Mouse (Mus musculus) intestine, postnatal 0 days (tissue): ENCODE data around the gene Pou2f3. TPM values are rescaled to one million over a fixed set of nuclear protein-coding genes. Genes with fewer than 3 reads are reported as not detected.

Experiments used
- ATAC-seq: fragments of 200-750 bp; cut with Nextera tagmentation; 2 replicates; pipeline ENCODE4 v1.8.0; 2017; ENCODE audit warnings: mild to moderate bottlenecking, moderate TSS enrichment, moderate library complexity
- H3K27ac ChIP-seq: fragments of 300-500 bp; sonication (generic); 2 replicates; pipeline ENCODE4 v1.5.1; 2014; ENCODE audit warnings: mild to moderate bottlenecking, low read depth, low read length, moderate library complexity
- H3K27me3 ChIP-seq: fragments of 300-500 bp; sonication (generic); replicated peaks from 2 replicates; pipeline ENCODE4 v1.6.1; 2014; ENCODE audit warnings: low read length, mixed read lengths; ENCODE audit not compliant: control insufficient read depth, insufficient read depth
- H3K36me3 ChIP-seq: fragments of 300-500 bp; sonication (generic); 2 replicates; pipeline ENCODE4 v1.6.1; 2014; ENCODE audit warnings: mild to moderate bottlenecking, moderate library complexity; ENCODE audit not compliant: control insufficient read depth, insufficient read depth
- H3K4me1 ChIP-seq: fragments of 300-500 bp; sonication (generic); replicated peaks from 2 replicates; pipeline ENCODE4 v1.6.1; 2014; ENCODE audit warnings: antibody characterized with exemption, low read length, mixed read lengths; ENCODE audit not compliant: control insufficient read depth, insufficient read depth
- H3K4me2 ChIP-seq: fragments of 300-500 bp; sonication (generic); replicated peaks from 2 replicates; pipeline ENCODE4 v1.6.1; 2014; ENCODE audit warnings: low read depth, mild to moderate bottlenecking, moderate library complexity
- H3K4me3 ChIP-seq: fragments of 300-500 bp; sonication (generic); 2 replicates; pipeline ENCODE4 v1.5.1; 2014; ENCODE audit warnings: low read depth, low read length
- H3K9ac ChIP-seq: fragments of 300-500 bp; sonication (generic); 2 replicates; pipeline ENCODE4 v1.6.1; 2014; ENCODE audit warnings: mild to moderate bottlenecking, low read depth, low read length
- H3K9me3 ChIP-seq: fragments of 300-500 bp; sonication (generic); 2 replicates; pipeline ENCODE4 v1.6.1; 2016; ENCODE audit warnings: mixed run types; ENCODE audit not compliant: control insufficient read depth
- CTCF ChIP-seq: sonication (generic); IDR thresholded peaks from 2 replicates; pipeline ENCODE4 v1.5.1; 2016; ENCODE audit warnings: low read depth, mild to moderate bottlenecking, control low read depth, antibody characterized with exemption, moderate library complexity
- WGBS: fragments of 180-500 bp; shearing (Covaris S2); extraction: QIAGEN DNeasy Blood & Tissue Kit; methylation state at CpG from one replicate; pipeline ENCODE4 v1.1.7; 2014; 5-methylcytosine and 5-hydroxymethylcytosine counted together
- polyA plus RNA-seq: library from polyadenylated mRNA; unstranded; fragments of >200 nt; fragmentation: Nextera tagmentation; extraction: Ambion mirVana; gene quantifications from 2 replicates; pipeline ENCODE4 v1.2.1, GENCODE M21; 2015

Pou2f3 gene
- polyA plus RNA-seq, 1 experiment from 2014 or later, result 0.18 TPM

DNA sequence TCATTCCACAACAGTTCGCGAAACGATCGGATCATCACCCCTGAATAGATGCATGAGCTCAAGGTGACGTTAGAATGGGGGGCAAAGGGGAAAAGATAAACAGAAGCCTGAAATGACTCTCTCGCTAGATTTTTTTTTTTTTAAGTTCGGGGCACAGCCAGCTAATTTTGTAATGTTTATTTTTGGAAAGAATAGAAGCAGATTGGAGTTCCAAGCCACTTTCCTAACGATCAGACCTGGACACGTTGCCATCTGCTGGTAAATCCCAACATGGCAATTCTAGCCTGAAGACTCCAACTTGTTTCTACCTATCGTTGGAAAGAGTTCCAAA is 103.0 kb downstream of the Pou2f3 start, which contains the start of gene Arhgef12:
Gene Arhgef12, minus strand, starts transcription at position 53 of the 331 bp plus-strand sequence.
- no peaks in the 10 kb centered on the region for H3K27me3 ChIP-seq
- 17% methylated on average over 10 of the region's 10 CpGs for WGBS
- ATAC-seq, result no peak
- H3K36me3 ChIP-seq, result peaks cover 5% of the 10 kb centered on the region; the same call in 1 of the 2 replicates
- peak within 1 kb of the TSS; percentile 89 for H3K9ac ChIP-seq
- H3K4me1 ChIP-seq, result no peaks in the 10 kb centered on the region
- H3K4me3 ChIP-seq, result peak within 1 kb of the TSS; percentile 80
- peak within 1 kb of the TSS; percentile 92 for H3K27ac ChIP-seq
- no peaks in the 10 kb centered on the region for H3K9me3 ChIP-seq
- peak within 1 kb of the TSS; percentile 78 for H3K4me2 ChIP-seq
- peak; percentile 76 for TF ChIP-seq CTCF

DNA sequence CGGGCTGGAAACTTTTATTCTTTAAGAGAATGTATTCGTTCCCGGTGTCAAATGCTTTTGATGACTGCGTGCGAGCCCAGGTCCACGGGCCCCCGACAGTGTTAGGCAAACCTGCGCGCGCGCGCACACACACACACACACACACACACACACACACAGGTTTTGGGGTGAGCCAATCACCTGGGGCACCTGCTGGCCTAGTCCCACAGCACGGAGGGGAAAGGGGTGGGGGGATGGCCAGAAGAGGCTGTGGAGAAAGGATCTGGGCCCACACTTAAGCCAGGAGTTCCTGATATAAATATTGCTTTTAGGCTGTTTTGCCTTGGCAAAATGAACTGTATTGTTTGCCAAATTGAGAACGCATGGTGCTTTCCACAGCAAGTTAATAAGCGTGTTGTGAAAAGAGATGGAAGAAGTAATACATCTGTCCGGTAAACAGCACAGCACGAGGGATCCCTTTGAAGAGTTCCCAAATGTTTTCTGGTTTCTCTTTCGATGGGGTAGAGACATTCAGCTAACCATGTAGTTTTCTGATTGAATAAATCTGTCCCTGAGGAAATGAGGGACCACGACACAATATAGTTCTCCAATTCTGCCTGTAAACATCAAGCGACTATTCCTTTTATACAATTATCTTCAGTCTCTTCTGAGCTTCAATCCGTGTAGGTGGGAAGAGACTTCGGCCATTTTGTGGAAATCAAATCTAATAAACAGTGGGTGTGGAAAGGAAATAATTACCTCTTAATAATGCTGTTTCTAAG is 103.6 kb downstream of the Pou2f3 start:
- Histone ChIP-seq H3K36me3 (peaks cover 5% of the 10 kb centered on the region; the same call in 1 of the 2 replicates), H3K4me1 (no peaks in the 10 kb centered on the region), H3K27ac (peak overlapping the region; percentile 92), H3K27me3 (no peaks in the 10 kb centered on the region), H3K4me2 (peak overlapping the region; percentile 78), H3K9ac (peak overlapping the region; percentile 89; the same call in 1 of the 2 replicates), H3K4me3 (peak overlapping the region; percentile 80), H3K9me3 (no peaks in the 10 kb centered on the region)
- peak; percentile 17; the same call in 1 of the 2 replicates for ATAC-seq
- 0 out of 2 replicates have a peak, but pooled peaks have one; percentile 1 for TF ChIP-seq CTCF
- WGBS, result 14% methylated on average over 22 of the region's 22 CpGs

DNA sequence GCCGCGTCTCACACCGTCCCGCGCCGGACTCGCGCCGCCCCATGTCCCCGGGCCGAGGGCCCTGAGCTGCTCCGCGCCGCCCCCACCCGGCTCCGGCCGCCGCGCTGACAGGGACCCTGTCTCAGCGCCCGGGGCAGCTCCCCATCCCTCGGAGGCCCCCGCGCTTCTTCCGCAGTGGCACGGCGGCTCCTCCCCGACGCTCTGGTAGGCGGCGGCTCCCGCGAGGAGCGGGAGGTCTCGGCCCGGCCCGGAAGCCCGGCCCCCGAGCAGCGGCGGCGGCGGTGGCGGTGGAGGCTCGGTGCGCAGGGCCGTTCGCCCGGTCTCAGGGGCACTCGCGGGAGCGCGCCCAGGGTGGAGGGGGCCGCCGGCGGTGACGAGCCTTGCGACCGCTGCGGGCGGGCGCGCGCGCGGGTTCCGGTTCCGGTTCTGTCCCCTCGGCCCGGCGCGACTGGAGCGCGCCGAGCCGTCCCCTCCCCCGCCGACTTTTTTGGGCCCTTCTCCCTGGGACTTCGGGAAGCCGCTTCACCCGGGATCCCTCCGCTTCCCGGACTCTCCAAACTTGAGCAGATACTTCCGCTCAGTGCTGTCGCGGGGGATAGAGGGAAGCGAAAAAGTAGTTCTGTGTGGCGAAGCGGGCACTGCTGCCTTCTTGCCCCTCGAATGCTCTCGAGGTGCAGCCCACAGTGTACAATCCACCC is 104.4 kb downstream of the Pou2f3 start:
- Histone ChIP-seq H3K9me3 (no peaks in the 10 kb centered on the region), H3K4me2 (peak overlapping the region; percentile 78), H3K27me3 (no peaks in the 10 kb centered on the region), H3K36me3 (no peaks in the 10 kb centered on the region), H3K4me3 (peak overlapping the region; percentile 80), H3K27ac (peak overlapping the region; percentile 92), H3K9ac (peak overlapping the region; percentile 89), H3K4me1 (no peaks in the 10 kb centered on the region)
- no peak for TF ChIP-seq CTCF
- under 1% methylated on average over 68 of the region's 91 CpGs for WGBS
- ATAC-seq, result peak; percentile 87

DNA sequence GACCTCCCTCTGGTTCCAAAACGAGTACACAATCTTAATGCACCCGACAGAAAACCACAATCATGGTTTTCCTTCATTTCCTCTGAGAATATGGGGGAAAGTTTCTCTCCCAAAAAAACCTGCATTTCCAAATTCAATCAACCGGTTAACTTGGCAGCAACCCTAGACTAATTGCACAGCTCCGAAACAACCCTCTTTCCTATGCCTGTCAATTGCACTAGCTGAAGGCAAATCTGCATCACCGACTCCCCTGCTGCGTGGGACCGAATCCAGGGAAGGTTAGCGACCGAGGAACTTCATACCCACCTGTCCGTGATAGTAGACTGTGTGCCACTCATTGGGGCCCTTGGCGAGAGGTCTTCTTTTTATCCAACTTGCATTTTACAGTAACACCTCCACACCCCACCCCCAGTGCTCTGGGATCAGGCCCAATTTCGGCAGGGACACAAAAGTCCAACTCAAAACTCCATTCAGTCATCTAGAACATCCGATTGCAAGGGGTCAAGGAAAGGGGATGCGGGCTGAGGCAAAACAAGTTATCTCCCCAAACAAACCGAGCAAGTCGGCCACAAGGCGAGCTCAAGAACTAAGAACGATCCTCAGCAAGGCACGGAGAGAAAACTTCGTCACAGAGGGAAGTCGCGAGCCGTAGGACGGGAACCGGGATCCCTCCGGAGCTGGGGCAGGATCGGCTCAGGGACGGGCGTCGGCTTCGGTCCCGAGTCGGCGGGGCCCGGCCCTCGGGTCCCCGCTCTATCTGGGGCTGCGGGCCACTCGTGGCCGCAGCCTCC is 105.1 kb downstream of the Pou2f3 start:
- peak; percentile 63; the same call in 1 of the 2 replicates for ATAC-seq

DNA sequence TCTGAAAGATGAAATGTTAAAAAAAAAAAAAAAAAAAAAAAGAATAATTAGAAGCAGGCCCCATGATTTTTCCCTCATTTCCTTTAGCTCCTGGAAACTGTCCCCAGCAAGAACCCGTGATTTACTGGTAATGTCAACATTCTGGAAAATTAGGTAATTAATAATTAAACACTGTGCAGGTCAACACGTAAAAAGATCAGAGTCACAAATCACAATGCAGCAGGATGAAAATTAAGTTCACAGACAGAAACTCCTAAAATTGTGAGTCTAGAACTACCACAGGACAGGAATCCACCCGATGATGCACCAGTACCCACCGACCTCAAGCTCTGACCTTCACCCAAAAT is 105.7 kb downstream of the Pou2f3 start:
- 2% methylated on average over 4 of the region's 4 CpGs for WGBS
- no peak for ATAC-seq
- TF ChIP-seq CTCF, result no peak
- H3K36me3 ChIP-seq, result no peaks in the 10 kb centered on the region
- peak overlapping the region; percentile 80 for H3K4me3 ChIP-seq
- H3K9ac ChIP-seq, result peak overlapping the region; percentile 89
- H3K27ac ChIP-seq, result no peak overlapping the region
- H3K4me2 ChIP-seq, result peak overlapping the region; percentile 78
- H3K27me3 ChIP-seq, result no peaks in the 10 kb centered on the region
- no peaks in the 10 kb centered on the region for H3K4me1 ChIP-seq
- no peaks in the 10 kb centered on the region for H3K9me3 ChIP-seq

More for the DNA sequence above, 105.1 kb downstream of the Pou2f3 start:
- Histone ChIP-seq H3K27ac (peak overlapping the region; percentile 92), H3K36me3 (no peaks in the 10 kb centered on the region), H3K4me3 (peak overlapping the region; percentile 80), H3K9me3 (no peaks in the 10 kb centered on the region), H3K27me3 (no peaks in the 10 kb centered on the region), H3K9ac (peak overlapping the region; percentile 89), H3K4me2 (peak overlapping the region; percentile 78), H3K4me1 (no peaks in the 10 kb centered on the region)
- TF ChIP-seq CTCF, result no peak; the same call in 1 of the 2 replicates
- WGBS, result under 1% methylated on average over 40 of the region's 40 CpGs
